Mouse (Mus musculus) intestine, embryonic 15.5 days (tissue): ENCODE data around the gene Tank. TPM values are rescaled to one million over a fixed set of nuclear protein-coding genes. Genes with fewer than 3 reads are reported as not detected.

Experiments used
- ATAC-seq: fragments of 200-750 bp; cut with Nextera tagmentation; 2 replicates; pipeline ENCODE4 v1.8.0; 2017; ENCODE audit warnings: moderate TSS enrichment, moderate library complexity
- H3K27ac ChIP-seq: fragments of 300-500 bp; sonication (generic); 2 replicates; pipeline ENCODE4 v1.5.1; 2015; ENCODE audit warnings: mild to moderate bottlenecking, inconsistent platforms
- H3K27me3 ChIP-seq: fragments of 300-500 bp; sonication (generic); replicated peaks from 2 replicates; pipeline ENCODE4 v1.6.1; 2015; ENCODE audit warnings: inconsistent platforms
- H3K36me3 ChIP-seq: fragments of 300-500 bp; sonication (generic); 2 replicates; pipeline ENCODE4 v1.6.1; 2015; ENCODE audit warnings: inconsistent platforms
- H3K4me1 ChIP-seq: fragments of 300-500 bp; sonication (generic); replicated peaks from 2 replicates; pipeline ENCODE4 v1.6.1; 2015; ENCODE audit warnings: inconsistent platforms
- H3K4me2 ChIP-seq: fragments of 300-500 bp; sonication (generic); replicated peaks from 2 replicates; pipeline ENCODE4 v1.6.1; 2015; ENCODE audit warnings: mild to moderate bottlenecking, inconsistent platforms
- H3K4me3 ChIP-seq: fragments of 300-500 bp; sonication (generic); replicated peaks from 2 replicates; pipeline ENCODE4 v1.5.1; 2015; ENCODE audit warnings: inconsistent platforms
- H3K9ac ChIP-seq: fragments of 300-500 bp; sonication (generic); 2 replicates; pipeline ENCODE4 v1.6.1; 2015; ENCODE audit warnings: inconsistent platforms
- H3K9me3 ChIP-seq: fragments of 300-500 bp; sonication (generic); 2 replicates; pipeline ENCODE4 v1.6.1; 2016; ENCODE audit warnings: inconsistent platforms
- WGBS: fragments of 180-500 bp; shearing (Covaris S2); methylation state at CpG from one replicate; pipeline ENCODE4 v1.1.7; 2015; 5-methylcytosine and 5-hydroxymethylcytosine counted together
- polyA plus RNA-seq: library from polyadenylated mRNA; unstranded; fragments of >200 nt; fragmentation: Nextera tagmentation; extraction: Ambion mirVana; gene quantifications from 2 replicates; pipeline ENCODE4 v1.2.1, GENCODE M21; 2015

Tank gene
- polyA plus RNA-seq, 1 experiment from 2014 or later = 30.9 TPM

- no peaks in the 10 kb centered on the region for H3K4me1 ChIP-seq
- H3K9ac ChIP-seq = no peak overlapping the region
- H3K4me3 ChIP-seq = no peak overlapping the region
- H3K4me2 ChIP-seq = no peak overlapping the region
- WGBS = 11% methylated on average over 1 of the region's 1 CpGs
- no peak for ATAC-seq
- H3K36me3 ChIP-seq = no peaks in the 10 kb centered on the region
- no peaks in the 10 kb centered on the region for H3K27me3 ChIP-seq
- H3K27ac ChIP-seq = no peak overlapping the region
- no peaks in the 10 kb centered on the region for H3K9me3 ChIP-seq
These were observed 17.3 kb upstream of the Tank start for GRCm38 (mm10) chr2:61561058-61561457.

DNA sequence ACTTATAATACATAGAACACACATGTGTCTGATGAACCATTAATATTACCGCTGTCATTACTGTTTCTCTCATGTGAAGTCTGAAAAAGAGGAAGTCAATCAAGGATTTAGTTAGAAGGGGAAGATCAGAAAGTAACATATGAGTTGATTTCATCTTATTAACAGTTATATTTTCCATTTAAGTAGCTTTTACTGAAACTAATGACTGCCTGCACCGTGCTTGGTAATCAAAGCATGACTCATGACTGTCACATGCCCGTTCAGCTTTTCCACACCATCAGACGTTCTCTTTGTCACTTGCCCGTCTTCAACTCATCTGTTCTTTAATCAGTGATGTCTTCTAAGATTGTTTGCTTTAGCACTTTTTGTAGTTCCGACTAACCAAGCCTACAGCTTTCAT is 15.2 kb upstream of the Tank start:
- H3K9me3 ChIP-seq = no peaks in the 10 kb centered on the region
- no peak overlapping the region for H3K4me2 ChIP-seq
- H3K36me3 ChIP-seq = no peaks in the 10 kb centered on the region
- H3K27ac ChIP-seq = no peak overlapping the region
- H3K9ac ChIP-seq = no peak overlapping the region
- no peaks in the 10 kb centered on the region for H3K4me1 ChIP-seq
- no peaks in the 10 kb centered on the region for H3K27me3 ChIP-seq
- no peak overlapping the region for H3K4me3 ChIP-seq
- 78% methylated on average over 6 of the region's 6 CpGs for WGBS
- no peak for ATAC-seq

DNA sequence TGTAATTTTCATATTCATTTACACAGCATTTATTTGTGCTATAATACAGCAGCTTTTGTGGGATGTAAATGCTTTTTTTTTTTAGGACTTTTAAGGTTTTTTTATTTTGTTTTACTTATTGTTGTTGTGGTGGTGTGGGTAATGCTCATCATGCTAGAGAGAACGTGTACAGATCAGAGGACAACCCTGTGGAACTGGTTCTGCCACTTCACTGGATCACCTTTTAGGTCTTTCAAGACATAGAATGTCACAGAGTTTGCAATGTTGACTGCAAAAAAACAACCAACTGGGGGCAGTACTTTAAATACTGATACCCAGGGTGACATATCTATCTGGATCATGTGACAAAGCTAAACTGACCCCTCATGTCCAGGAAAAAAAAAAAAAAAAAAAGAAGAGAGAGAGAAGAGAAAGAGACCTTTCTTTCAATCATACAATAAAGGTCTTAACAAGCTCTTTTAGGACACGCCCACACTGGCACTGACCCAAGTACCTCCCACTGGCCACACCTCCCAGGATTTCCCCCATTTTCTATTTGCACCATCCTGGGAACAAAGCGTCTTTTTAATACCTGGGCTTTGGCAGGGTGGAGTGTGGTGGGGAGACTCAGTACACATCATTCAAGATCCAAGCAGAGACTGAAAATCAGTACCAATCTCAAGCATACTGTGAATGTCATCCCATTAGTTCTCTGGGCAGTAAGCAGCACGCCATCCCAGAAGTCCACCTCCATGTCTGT is 11.2 kb upstream of the Tank start:
- no peaks in the 10 kb centered on the region for H3K36me3 ChIP-seq
- no peak overlapping the region for H3K27ac ChIP-seq
- H3K4me1 ChIP-seq = no peaks in the 10 kb centered on the region
- 63% methylated on average over 4 of the region's 4 CpGs for WGBS
- H3K9ac ChIP-seq = no peak overlapping the region
- no peak overlapping the region for H3K4me2 ChIP-seq
- peak; percentile 75 for ATAC-seq
- H3K4me3 ChIP-seq = no peak overlapping the region
- no peaks in the 10 kb centered on the region for H3K27me3 ChIP-seq
- H3K9me3 ChIP-seq = no peaks in the 10 kb centered on the region

GRCm38 (mm10) chr2:61569181-61569580 is 9.2 kb upstream of the Tank start:
- no peaks in the 10 kb centered on the region for H3K27me3 ChIP-seq
- no peaks in the 10 kb centered on the region for H3K4me1 ChIP-seq
- WGBS = 75% methylated on average over 6 of the region's 6 CpGs
- H3K27ac ChIP-seq = no peak overlapping the region
- H3K9ac ChIP-seq = no peak overlapping the region
- H3K4me2 ChIP-seq = no peak overlapping the region
- ATAC-seq = no peak
- no peaks in the 10 kb centered on the region for H3K9me3 ChIP-seq
- no peaks in the 10 kb centered on the region for H3K36me3 ChIP-seq
- H3K4me3 ChIP-seq = no peak overlapping the region

- H3K4me3 ChIP-seq = no peak overlapping the region
- H3K9ac ChIP-seq = no peak overlapping the region
- H3K27ac ChIP-seq = no peak overlapping the region
- WGBS = 33% methylated on average over 4 of the region's 4 CpGs
- H3K4me1 ChIP-seq = no peaks in the 10 kb centered on the region
- H3K4me2 ChIP-seq = no peak overlapping the region
- H3K36me3 ChIP-seq = no peaks in the 10 kb centered on the region
- ATAC-seq = peak; percentile 65
- no peaks in the 10 kb centered on the region for H3K9me3 ChIP-seq
- no peaks in the 10 kb centered on the region for H3K27me3 ChIP-seq
These were observed 6.9 kb upstream of the Tank start for GRCm38 (mm10) chr2:61571343-61571955.

DNA sequence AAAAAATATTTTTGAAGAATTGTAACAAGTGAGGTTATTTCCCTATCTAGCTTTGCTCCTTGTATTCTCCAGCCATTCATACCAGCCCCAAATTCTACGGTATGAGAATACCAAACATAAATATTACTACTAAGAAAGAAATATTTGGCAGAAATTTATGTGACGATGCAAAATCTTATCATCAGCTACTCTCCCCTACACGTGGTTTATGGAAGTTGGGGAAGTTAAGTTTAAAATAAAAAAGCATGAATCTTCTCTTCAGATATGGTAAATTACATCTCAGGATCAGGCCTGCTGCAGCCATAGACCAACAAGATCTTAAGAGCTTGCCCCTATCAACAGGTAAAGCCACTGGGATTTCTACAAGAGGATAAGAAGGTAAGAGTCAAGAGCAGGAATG is 1.9 kb upstream of the Tank start:
- 73% methylated on average over 3 of the region's 3 CpGs for WGBS
- Histone ChIP-seq H3K4me2 (no peak overlapping the region), H3K9me3 (no peaks in the 10 kb centered on the region), H3K36me3 (no peaks in the 10 kb centered on the region), H3K4me1 (no peaks in the 10 kb centered on the region), H3K9ac (no peak overlapping the region), H3K27me3 (no peaks in the 10 kb centered on the region), H3K4me3 (no peak overlapping the region), H3K27ac (no peak overlapping the region)
- ATAC-seq = no peak

GRCm38 (mm10) chr2:61576928-61577695 is 1.3 kb upstream of the Tank start:
- Histone ChIP-seq H3K9ac (no peak overlapping the region), H3K4me3 (no peak overlapping the region), H3K27me3 (no peaks in the 10 kb centered on the region), H3K4me1 (no peaks in the 10 kb centered on the region), H3K27ac (no peak overlapping the region), H3K4me2 (no peak overlapping the region), H3K9me3 (no peaks in the 10 kb centered on the region), H3K36me3 (no peaks in the 10 kb centered on the region)
- WGBS = 72% methylated on average over 17 of the region's 17 CpGs
- no peak for ATAC-seq

DNA sequence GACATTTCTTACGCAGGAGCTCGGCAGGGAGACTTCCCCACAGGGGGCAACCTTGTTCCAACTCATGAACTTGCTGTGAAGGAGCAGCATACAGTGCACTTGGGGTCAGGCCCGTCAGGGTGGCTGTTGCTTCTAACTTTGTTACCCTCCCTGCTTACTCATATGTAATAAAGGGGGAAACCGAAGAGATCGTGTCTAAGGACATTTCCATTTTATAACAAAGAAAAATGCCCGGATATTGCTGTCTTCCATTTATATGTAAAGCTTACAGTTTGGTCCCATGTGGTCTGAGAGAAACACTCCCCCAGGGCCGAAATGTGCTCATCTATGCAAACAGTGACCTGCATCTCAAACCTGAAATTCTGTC is 706 bp upstream of the Tank start:
- H3K4me1 ChIP-seq = no peaks in the 10 kb centered on the region
- no peak overlapping the region for H3K4me2 ChIP-seq
- WGBS = 72% methylated on average over 7 of the region's 7 CpGs
- no peak overlapping the region for H3K9ac ChIP-seq
- H3K27ac ChIP-seq = no peak overlapping the region
- H3K27me3 ChIP-seq = no peaks in the 10 kb centered on the region
- no peaks in the 10 kb centered on the region for H3K36me3 ChIP-seq
- no peak overlapping the region for H3K4me3 ChIP-seq
- no peak for ATAC-seq
- H3K9me3 ChIP-seq = no peaks in the 10 kb centered on the region

DNA sequence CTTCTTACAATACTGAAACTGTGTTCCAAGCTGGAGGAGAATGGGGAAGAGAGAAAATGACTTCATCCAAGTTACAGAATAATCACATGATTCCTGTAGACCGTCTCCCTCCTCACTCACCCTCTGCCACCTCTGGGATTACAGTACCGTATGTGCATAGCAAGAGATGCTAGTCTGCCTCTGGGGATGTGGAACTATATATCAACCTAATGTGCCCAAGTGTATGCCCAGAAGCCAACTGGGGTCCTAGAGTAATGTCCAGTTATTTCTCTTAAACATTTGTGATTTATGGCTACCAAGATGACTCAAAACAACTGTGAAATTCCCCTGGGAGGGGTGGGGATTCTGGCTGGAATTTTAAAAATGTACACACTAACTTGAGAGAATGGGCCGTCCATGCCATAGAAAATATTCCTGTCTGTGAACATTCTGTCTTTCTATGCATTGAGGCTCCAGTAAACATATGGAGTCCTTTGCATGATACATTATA is 1.2 kb downstream of the Tank start:
- Histone ChIP-seq H3K4me3 (no peak overlapping the region), H3K4me2 (no peak overlapping the region), H3K9ac (no peak overlapping the region), H3K4me1 (no peaks in the 10 kb centered on the region), H3K9me3 (no peaks in the 10 kb centered on the region), H3K27me3 (no peaks in the 10 kb centered on the region), H3K36me3 (no peaks in the 10 kb centered on the region), H3K27ac (no peak overlapping the region)
- ATAC-seq = no peak
- WGBS = 41% methylated on average over 3 of the region's 3 CpGs

DNA sequence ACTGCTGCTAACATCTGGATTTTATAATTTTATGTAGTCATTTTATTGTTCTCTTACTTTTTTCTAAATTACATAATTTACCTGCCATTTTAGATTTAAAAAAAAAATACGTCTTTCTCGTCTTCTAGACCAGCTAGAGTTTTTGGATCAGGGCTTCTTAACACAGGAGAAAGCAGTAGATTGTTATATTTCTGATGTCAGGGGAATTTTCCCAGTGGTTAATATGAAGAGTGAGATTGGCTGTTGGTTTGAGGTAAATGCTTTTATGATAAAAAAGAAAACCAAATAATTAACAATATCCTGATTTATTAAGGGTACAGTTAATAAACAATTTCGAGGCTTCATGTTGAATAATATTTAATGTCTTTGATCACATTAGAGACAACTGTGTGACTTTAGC is 1.7 kb downstream of the Tank start:
- Histone ChIP-seq H3K4me1 (no peaks in the 10 kb centered on the region), H3K4me2 (no peak overlapping the region), H3K27ac (no peak overlapping the region), H3K27me3 (no peaks in the 10 kb centered on the region), H3K36me3 (no peaks in the 10 kb centered on the region), H3K4me3 (no peak overlapping the region), H3K9ac (no peak overlapping the region), H3K9me3 (no peaks in the 10 kb centered on the region)
- ATAC-seq = no peak
- WGBS = 76% methylated on average over 3 of the region's 3 CpGs

GRCm38 (mm10) chr2:61580555-61581080 is 2.2 kb downstream of the Tank start:
- H3K4me1 ChIP-seq = no peaks in the 10 kb centered on the region

GRCm38 (mm10) chr2:61582578-61583315 is 4.4 kb downstream of the Tank start:
- H3K9me3 ChIP-seq = no peaks in the 10 kb centered on the region
- no peaks in the 10 kb centered on the region for H3K4me1 ChIP-seq
- no peak overlapping the region for H3K4me2 ChIP-seq
- ATAC-seq = no peak
- no peak overlapping the region for H3K9ac ChIP-seq
- no peaks in the 10 kb centered on the region for H3K27me3 ChIP-seq
- WGBS = 92% methylated on average over 5 of the region's 5 CpGs
- H3K4me3 ChIP-seq = no peak overlapping the region
- no peak overlapping the region for H3K27ac ChIP-seq
- no peaks in the 10 kb centered on the region for H3K36me3 ChIP-seq

More at GRCm38 (mm10) chr2:61580555-61581080, 2.2 kb downstream of the Tank start:
- Histone ChIP-seq H3K27me3 (no peaks in the 10 kb centered on the region), H3K9me3 (no peaks in the 10 kb centered on the region), H3K4me3 (no peak overlapping the region), H3K27ac (no peak overlapping the region), H3K36me3 (no peaks in the 10 kb centered on the region), H3K4me2 (no peak overlapping the region), H3K9ac (no peak overlapping the region)
- whole genome bisulfite sequencing = 66% methylated on average over 10 of the region's 10 CpGs
- ATAC-seq = no peak
